Mouse (Mus musculus) gonadal fat pad, adult 2 months (tissue): ENCODE measurements around the gene Olfr741. TPM values are rescaled to one million over a fixed set of nuclear protein-coding genes. Genes with fewer than 3 reads are reported as not detected.

Source experiments
- DNase-seq: peaks from one replicate; pipeline ENCODE4 v3.0.0-alpha.2; 2012; ENCODE audit warnings: low read depth
- polyA plus RNA-seq: library from polyadenylated mRNA; depleted of rRNA; stranded (reverse); fragments of >200 nt; gene quantifications from 2 replicates; pipeline ENCODE4 v1.2.3, GENCODE M21; 2012; rRNA removed

Gene Olfr741
- polyA plus RNA-seq, result not detected in 2 replicates

GRCm38 (mm10) chr14:50472438-50472837 is at the start of gene Olfr741:
TSS of gene Olfr741 (plus strand) at chr14:50472738.
- DNase-seq, result no peak

DNA sequence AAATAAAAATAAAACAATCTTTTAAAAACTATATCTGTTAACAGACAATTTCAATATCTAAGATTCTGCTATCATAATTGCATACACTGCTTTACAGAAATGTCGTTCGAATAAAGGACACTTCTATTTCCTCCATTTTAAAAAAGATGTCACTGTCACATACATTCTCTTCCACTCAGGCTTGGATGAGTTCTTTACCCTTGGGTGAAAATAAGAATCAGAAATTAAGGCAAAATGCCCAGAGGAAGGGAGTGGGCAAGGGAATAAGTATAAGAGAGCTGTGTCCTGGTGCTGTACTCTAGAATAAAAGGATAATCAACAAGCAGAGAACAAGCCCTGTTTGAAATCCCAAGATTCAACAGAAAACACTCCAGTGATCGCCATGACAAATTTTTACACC is 27.3 kb upstream of the Olfr741 start, which contains the start of gene Olfr740:
Gene Olfr740, plus strand, starts transcription at position 301 of the 400 bp plus-strand sequence.
- DNase-seq, result no peak

- DNase-seq, result no peak
Observed at GRCm38 (mm10) chr14:50478406-50478805, 5.9 kb downstream of the Olfr741 start.

GRCm38 (mm10) chr14:50503300-50503699 is 30.8 kb downstream of the Olfr741 start, which contains the start of gene Olfr742:
TSS of gene Olfr742 (plus strand) at chr14:50503600.
- no peak for DNase-seq

DNA sequence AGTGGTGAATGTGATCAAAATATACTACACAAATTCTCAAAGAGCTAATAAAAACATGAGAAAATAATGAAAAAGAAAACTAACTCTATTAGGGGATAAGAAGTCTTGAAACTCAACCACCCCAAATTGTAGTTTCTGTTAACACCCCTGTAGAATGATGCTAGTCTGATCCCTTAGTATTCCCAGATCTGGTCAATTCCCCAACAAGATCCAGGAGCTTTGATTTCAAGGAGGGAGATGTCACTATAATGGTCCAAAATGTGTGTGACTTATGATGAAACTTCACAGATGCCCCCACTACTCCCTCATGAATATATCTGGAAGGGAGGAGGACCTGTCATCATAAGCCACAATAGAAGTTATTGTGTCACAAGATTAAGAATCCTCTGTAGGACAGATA is 49.0 kb downstream of the Olfr741 start, which contains the start of gene Olfr743:
Gene Olfr743, plus strand, starts transcription at position 301 of the 400 bp plus-strand sequence.
- DNase-seq, result no peak

Other genes starting within 250 kb of the Olfr741 start
- gene Olfr731, start 230.9 kb upstream of the Olfr741 start, polyA plus RNA-seq, result 0.03 TPM in 1 of 2 replicates, not detected in the other
- not detected in 2 replicates for gene Olfr732, start 188.5 kb upstream of the Olfr741 start, polyA plus RNA-seq
- 0.18 TPM in 1 of 2 replicates, not detected in the other for gene Olfr733, start 171.2 kb upstream of the Olfr741 start, polyA plus RNA-seq
- gene Olfr734, start 146.0 kb upstream of the Olfr741 start, polyA plus RNA-seq, result not detected in 2 replicates
- gene Olfr735, start 123.9 kb upstream of the Olfr741 start, polyA plus RNA-seq, result 0.11 and 0.55 TPM in 2 replicates
- 0.23 and 0.35 TPM in 2 replicates for gene Tlr11, start 114.8 kb upstream of the Olfr741 start, polyA plus RNA-seq
- not detected in 2 replicates for gene Olfr736, start 91.6 kb upstream of the Olfr741 start, polyA plus RNA-seq
- gene Olfr738, start 65.2 kb upstream of the Olfr741 start, polyA plus RNA-seq, result not detected in 2 replicates
- not detected in 2 replicates for gene Olfr739, start 54.1 kb upstream of the Olfr741 start, polyA plus RNA-seq
- gene Olfr740, start 27.2 kb upstream of the Olfr741 start, polyA plus RNA-seq, result not detected in 2 replicates
- gene Olfr742, start 30.9 kb downstream of the Olfr741 start, polyA plus RNA-seq, result not detected in 2 replicates
- gene Olfr743, start 49.1 kb downstream of the Olfr741 start, polyA plus RNA-seq, result not detected in 2 replicates
- not detected in 2 replicates for gene Olfr744, start 142.1 kb downstream of the Olfr741 start, polyA plus RNA-seq
- gene Olfr745, start 166.7 kb downstream of the Olfr741 start, polyA plus RNA-seq, result not detected in 2 replicates
- gene Olfr746, start 174.3 kb downstream of the Olfr741 start, polyA plus RNA-seq, result not detected in 2 replicates
- not detected in 2 replicates for gene Olfr747, start 220.5 kb downstream of the Olfr741 start, polyA plus RNA-seq
- gene Olfr748, start 234.6 kb downstream of the Olfr741 start, polyA plus RNA-seq, result not detected in 2 replicates